Mouse (Mus musculus) intestine, embryonic 16.5 days (tissue): ENCODE data around the gene Lrp5. TPM values are rescaled to one million over a fixed set of nuclear protein-coding genes. Genes with fewer than 3 reads are reported as not detected.
"Not testable (repeated sequence)": the region's sequence is repeated elsewhere in the genome, so short reads cannot be mapped to it uniquely, and the experiment has no call there.

Experiments
- ATAC-seq: fragments of 200-750 bp; cut with Nextera tagmentation; 2 replicates; pipeline ENCODE4 v1.8.0; 2017; ENCODE audit warnings: moderate TSS enrichment, moderate library complexity
- H3K27ac ChIP-seq: fragments of 300-500 bp; sonication (generic); 2 replicates; pipeline ENCODE4 v1.5.1; 2014; ENCODE audit warnings: mild to moderate bottlenecking, low read length
- H3K27me3 ChIP-seq: fragments of 300-500 bp; sonication (generic); replicated peaks from 2 replicates; pipeline ENCODE4 v1.6.1; 2014; ENCODE audit warnings: low read length, control low read depth, mixed read lengths; ENCODE audit not compliant: control insufficient read depth, insufficient read depth
- H3K36me3 ChIP-seq: fragments of 300-500 bp; sonication (generic); 2 replicates; pipeline ENCODE4 v1.6.1; 2014; ENCODE audit warnings: low read length, control low read depth; ENCODE audit not compliant: control insufficient read depth, insufficient read depth
- H3K4me1 ChIP-seq: fragments of 300-500 bp; sonication (generic); 2 replicates; pipeline ENCODE4 v1.6.1; 2014; ENCODE audit warnings: low read length, control low read depth, mixed read lengths; ENCODE audit not compliant: control insufficient read depth, insufficient read depth
- H3K4me2 ChIP-seq: fragments of 300-500 bp; sonication (generic); 2 replicates; pipeline ENCODE4 v1.6.1; 2014; ENCODE audit warnings: low read depth, low read length, control low read depth
- H3K4me3 ChIP-seq: fragments of 300-500 bp; sonication (generic); 2 replicates; pipeline ENCODE4 v1.5.1; 2014; ENCODE audit warnings: mild to moderate bottlenecking, low read length
- H3K9ac ChIP-seq: fragments of 300-500 bp; sonication (generic); 2 replicates; pipeline ENCODE4 v1.6.1; 2014; ENCODE audit warnings: low read depth, low read length
- H3K9me3 ChIP-seq: fragments of 300-500 bp; sonication (generic); 2 replicates; pipeline ENCODE4 v1.6.1; 2016; ENCODE audit warnings: low read length, control low read depth; ENCODE audit not compliant: control insufficient read depth
- WGBS: fragments of 180-500 bp; shearing (Covaris S2); extraction: QIAGEN DNeasy Blood & Tissue Kit; methylation state at CpG from one replicate; pipeline ENCODE4 v1.1.7; 2014; 5-methylcytosine and 5-hydroxymethylcytosine counted together
- polyA plus RNA-seq: library from polyadenylated mRNA; unstranded; fragments of >200 nt; fragmentation: Nextera tagmentation; extraction: Ambion mirVana; gene quantifications from 2 replicates; pipeline ENCODE4 v1.2.1, GENCODE M21; 2015

The Lrp5 gene
- polyA plus RNA-seq, 1 experiment from 2014 or later: 4.4 TPM

DNA sequence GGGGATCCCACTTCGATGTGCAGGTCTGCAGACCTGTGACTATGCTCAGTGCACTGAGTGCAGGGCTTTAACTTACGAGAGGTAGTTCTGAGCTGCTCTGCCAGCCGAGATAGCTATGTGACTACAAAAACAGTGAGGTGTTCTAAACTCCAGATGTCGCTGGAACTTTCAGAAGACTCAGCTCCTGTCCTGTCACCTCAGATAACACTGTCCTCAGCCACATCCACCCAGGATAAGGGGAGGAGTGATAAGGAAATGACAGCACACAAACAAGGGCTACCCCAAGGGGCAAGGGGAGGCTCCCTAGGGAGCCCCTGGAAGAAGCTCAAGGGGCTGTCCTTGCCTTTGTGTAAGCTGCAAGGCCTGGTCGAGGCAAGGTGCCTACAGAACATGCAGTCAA is 96.8 kb downstream of the Lrp5 start:
- peaks cover 34% of the 10 kb centered on the region for H3K36me3 ChIP-seq
- no peak for ATAC-seq

DNA sequence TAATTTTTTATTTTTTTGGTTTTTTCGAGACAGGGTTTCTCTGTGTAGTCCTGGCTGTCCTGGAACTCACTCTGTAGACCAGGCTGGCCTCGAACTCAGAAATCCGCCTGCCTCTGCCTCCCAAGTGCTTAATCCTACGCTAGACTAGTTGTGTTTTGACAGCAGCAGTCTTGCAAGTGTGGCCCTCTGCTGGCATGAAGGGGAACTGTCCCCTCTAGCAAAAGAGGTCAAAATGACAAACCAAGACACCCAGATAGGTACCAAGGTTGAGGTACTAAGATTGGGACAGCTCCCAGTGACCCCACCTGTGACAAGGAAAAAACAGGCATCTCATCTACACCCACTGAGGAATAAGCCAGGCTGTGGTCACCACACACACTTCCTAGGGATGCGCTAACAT is 98.6 kb downstream of the Lrp5 start:
- H3K4me2 ChIP-seq, ATAC-seq, H3K9ac ChIP-seq, H3K4me3 ChIP-seq, H3K27ac ChIP-seq, H3K27me3 ChIP-seq, H3K4me1 ChIP-seq, H3K9me3 ChIP-seq: not testable (repeated sequence)
- H3K36me3 ChIP-seq: peaks cover 25% of the 10 kb centered on the region
- 92% methylated on average over 5 of the region's 5 CpGs for WGBS

More for the DNA sequence above, 96.8 kb downstream of the Lrp5 start:
- H3K9me3 ChIP-seq: no peaks in the 10 kb centered on the region
- H3K4me2 ChIP-seq: no peak overlapping the region
- H3K27ac ChIP-seq: no peak overlapping the region
- H3K27me3 ChIP-seq: no peaks in the 10 kb centered on the region
- no peak overlapping the region for H3K9ac ChIP-seq
- no peak overlapping the region for H3K4me3 ChIP-seq
- 88% methylated on average over 5 of the region's 5 CpGs for WGBS
- no peaks in the 10 kb centered on the region for H3K4me1 ChIP-seq

DNA sequence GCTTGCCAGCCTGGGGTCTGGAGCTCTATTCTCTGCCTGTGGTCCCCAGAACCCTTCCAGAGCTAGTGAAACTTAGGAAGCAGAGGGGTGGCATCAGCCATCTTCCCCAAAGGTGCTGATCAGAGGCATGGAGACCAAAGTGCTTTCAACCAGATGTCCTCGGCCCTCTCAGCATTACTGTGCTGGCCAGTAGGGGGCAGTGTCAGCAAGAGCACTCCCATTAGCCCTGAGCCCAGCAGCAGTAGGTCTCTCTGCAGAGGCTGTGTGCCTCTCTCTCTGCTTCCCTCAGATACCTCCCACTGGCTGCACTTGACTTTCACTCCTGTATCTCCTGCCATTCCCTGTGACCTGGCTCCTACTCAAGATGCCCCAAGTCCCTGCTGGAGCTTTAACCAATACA is 99.8 kb downstream of the Lrp5 start:
- Histone ChIP-seq H3K9me3 (no peaks in the 10 kb centered on the region), H3K27me3 (no peaks in the 10 kb centered on the region), H3K4me1 (no peaks in the 10 kb centered on the region), H3K27ac (no peak overlapping the region), H3K36me3 (peaks cover 23% of the 10 kb centered on the region), H3K9ac (no peak overlapping the region), H3K4me2 (no peak overlapping the region), H3K4me3 (no peak overlapping the region)
- 56% methylated on average over 1 of the region's 1 CpGs for WGBS
- ATAC-seq: peak; percentile 52; the same call in 1 of the 2 replicates

DNA sequence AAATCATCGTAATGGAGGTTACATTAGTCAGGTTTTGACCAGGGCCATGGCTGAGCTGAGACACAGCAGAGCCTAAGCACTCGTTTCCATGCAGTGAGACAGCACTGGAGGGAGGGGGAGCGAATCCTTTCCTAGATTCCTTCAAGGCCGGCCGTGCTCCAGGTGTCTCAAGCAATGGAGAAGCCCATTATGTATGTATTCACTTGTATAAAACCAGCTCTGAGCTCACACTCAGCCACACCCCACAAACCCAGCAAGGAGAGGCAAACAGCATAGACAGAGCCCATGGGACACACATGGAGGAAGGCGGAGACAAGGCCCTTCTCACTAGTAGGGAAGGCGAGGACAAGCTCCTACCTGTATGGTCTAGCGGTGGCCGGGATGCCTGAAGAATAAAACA is 100.3 kb downstream of the Lrp5 start:
- Histone ChIP-seq H3K9ac (no peak overlapping the region), H3K9me3 (no peaks in the 10 kb centered on the region), H3K4me2 (no peak overlapping the region), H3K4me3 (no peak overlapping the region), H3K36me3 (peaks cover 18% of the 10 kb centered on the region; the same call in 1 of the 2 replicates), H3K27ac (no peak overlapping the region), H3K4me1 (no peaks in the 10 kb centered on the region), H3K27me3 (no peaks in the 10 kb centered on the region)
- 91% methylated on average over 9 of the region's 9 CpGs for WGBS
- no peak for ATAC-seq

DNA sequence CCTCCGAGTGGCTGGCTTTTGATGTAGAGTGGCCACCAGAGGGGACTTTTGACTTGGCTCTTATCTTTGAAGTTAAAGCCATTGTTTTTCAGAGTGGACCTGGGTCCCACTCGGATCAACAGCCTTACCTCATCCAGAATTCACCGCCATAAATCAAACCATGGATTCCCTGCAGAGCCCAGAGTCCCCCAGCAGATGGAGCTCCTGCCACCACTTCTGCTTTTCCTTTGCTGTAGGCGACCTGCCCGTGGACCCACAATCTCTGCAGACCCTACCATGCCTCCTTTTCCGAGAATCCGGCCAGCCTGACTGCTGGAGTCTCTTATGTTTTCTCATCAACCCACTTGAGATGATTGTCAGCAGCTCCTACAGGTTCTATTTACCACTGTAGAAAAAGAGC is 105.0 kb downstream of the Lrp5 start:
- no peak overlapping the region for H3K9ac ChIP-seq
- ATAC-seq: no peak
- no peaks in the 10 kb centered on the region for H3K9me3 ChIP-seq
- no peak overlapping the region for H3K4me2 ChIP-seq
- peaks cover 10% of the 10 kb centered on the region; the same call in 1 of the 2 replicates for H3K36me3 ChIP-seq
- H3K27me3 ChIP-seq: no peaks in the 10 kb centered on the region
- H3K4me1 ChIP-seq: peaks cover 19% of the 10 kb centered on the region
- 22% methylated on average over 7 of the region's 7 CpGs for WGBS
- no peak overlapping the region for H3K27ac ChIP-seq
- no peak overlapping the region for H3K4me3 ChIP-seq

DNA sequence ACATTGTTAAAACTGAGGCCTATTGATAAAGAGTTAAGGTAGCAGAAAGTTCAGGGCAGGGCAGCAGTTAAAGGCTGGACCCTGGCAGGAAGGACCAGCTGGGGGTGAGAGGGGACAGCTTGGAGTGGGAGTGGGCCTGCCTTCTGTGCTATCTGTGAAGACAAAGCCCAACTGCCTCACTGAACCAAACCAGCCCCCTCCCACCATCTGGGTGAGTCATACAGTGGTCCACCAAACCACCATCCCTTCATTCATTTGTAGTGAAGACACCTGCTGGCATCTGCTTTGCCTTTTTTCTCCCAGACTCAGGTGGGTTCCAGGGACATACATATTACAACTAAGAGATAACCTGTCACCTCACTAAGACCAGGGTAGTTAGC is 108.5 kb downstream of the Lrp5 start:
- no peak overlapping the region for H3K9ac ChIP-seq
- ATAC-seq: no peak
- H3K27me3 ChIP-seq: no peaks in the 10 kb centered on the region
- H3K27ac ChIP-seq: peak overlapping the region; percentile 74; the same call in 1 of the 2 replicates
- no peaks in the 10 kb centered on the region for H3K9me3 ChIP-seq
- H3K4me1 ChIP-seq: peaks cover 31% of the 10 kb centered on the region
- no peaks in the 10 kb centered on the region for H3K36me3 ChIP-seq
- no peak overlapping the region for H3K4me3 ChIP-seq
- 0 out of 2 replicates have a peak overlapping the region, but pooled peaks have one; percentile 6 for H3K4me2 ChIP-seq

DNA sequence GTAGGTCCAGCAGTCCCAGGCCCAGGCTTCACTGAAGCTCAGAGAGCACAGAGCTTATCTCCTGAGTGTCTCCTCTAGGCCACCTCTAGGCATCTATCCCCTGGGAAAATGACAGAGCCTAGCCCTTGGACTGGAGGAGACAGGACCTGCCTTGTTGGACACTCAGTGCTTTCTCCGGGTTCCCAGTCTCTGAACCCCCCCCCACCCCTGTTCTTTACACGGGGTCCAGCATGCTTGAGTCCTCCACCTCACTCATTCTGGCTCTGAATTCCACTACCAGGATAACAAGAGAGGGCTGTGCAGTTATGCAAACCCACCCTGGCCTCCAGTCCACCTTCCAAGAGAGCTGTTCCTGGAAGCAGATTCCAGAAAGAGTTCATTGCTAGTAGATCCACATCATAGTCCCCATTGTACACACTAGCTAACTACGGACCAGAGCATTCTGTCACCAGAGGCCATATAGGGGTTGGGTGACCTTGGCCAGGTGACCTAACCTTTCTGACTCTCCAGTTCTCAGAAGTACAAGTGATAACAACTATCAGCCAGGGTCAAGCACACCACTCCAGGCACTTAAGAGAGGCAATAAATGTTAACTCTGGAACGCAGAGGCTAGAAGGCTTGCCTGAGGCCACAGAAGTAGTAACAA is 109.0 kb downstream of the Lrp5 start:
- Histone ChIP-seq H3K27ac (peak overlapping the region; percentile 74), H3K36me3 (no peaks in the 10 kb centered on the region), H3K4me2 (0 out of 2 replicates have a peak overlapping the region, but pooled peaks have one; percentile 6), H3K9me3 (no peaks in the 10 kb centered on the region), H3K9ac (no peak overlapping the region), H3K4me3 (no peak overlapping the region), H3K4me1 (peaks cover 31% of the 10 kb centered on the region), H3K27me3 (no peaks in the 10 kb centered on the region)
- ATAC-seq: no peak
- WGBS: 60% methylated on average over 4 of the region's 4 CpGs

DNA sequence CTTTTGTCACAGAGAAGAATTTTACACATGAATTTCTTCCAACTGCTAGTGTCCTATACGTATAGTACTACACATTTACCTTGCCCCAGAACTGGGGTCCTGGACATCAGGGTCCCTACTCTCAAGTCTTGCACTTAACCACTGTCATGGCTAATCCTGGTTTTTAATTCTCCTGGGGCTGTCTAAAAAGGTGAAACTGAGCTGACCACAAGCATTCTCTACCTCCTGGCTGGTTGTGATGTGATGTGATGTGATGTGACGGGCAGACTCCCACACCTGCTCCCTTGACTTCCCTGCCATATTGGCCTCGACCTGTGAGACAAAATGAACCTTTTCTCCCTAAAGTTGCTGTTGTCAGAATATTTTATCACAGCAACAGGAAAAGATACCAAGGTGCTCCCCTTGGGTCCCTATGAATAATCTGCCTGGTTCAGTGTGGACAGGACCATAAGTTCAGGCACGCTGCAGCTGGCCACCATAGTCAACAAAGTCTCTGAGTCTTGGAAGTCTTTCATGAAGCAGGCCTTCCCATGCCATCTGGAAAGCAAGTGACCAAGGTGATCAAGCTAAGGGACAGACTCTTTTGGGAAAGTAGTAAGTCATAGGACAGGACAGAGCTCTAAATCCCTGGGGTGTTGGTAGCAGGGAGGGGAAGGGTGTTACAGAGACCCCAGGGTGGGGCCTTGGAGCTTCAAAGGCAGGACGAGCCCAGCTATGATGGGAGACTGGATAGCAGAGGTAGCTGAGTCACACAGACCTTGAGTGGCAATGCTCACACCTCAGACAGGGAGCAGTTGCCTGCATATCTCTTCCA is 109.7 kb downstream of the Lrp5 start:
- Histone ChIP-seq H3K9ac (no peak overlapping the region), H3K27me3 (no peaks in the 10 kb centered on the region), H3K4me1 (peaks cover 31% of the 10 kb centered on the region), H3K9me3 (no peaks in the 10 kb centered on the region), H3K27ac (peak overlapping the region; percentile 97), H3K4me2 (peak overlapping the region; percentile 46), H3K36me3 (no peaks in the 10 kb centered on the region), H3K4me3 (peak overlapping the region; percentile 70)
- 77% methylated on average over 5 of the region's 5 CpGs for WGBS
- ATAC-seq: no peak

DNA sequence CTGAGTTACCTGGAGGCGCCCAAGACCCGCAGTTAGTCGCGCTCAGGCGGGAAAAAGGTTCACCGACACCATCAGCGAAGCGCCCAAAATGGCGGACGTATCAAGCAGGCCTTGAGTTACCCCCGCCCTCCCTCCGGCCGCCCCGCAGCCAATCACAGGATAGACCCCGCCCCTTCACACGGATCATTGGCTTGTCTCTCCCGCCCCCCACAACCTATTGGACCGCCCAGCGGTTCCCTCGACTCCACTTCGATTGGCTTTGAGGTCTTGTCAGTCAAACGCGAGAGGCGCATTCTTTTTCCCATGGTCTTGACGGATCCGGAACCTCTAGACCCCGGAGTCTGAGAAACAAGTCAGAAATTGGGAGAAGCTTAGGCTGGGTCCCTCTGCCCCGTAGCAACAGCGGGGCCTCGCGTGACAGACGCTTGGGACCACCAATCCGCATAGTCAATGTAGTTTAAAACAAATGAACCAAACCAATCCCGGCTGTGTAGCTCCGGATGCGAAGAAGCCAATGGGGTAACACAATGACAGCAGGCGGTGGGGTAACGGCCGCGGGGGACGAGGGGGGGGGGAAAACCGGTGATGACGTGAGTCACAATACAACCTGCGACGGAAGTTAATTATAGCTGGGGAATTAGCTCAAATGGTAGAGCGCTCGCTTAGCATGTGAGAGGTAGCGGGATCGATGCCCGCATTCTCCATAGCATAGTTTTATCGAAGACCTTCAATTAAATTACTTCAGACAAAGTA is 110.6 kb downstream of the Lrp5 start, which contains the start of gene Ppp6r3:
TSS of gene Ppp6r3 (minus strand) at position 118 of the 753 bp plus-strand sequence.
- Histone ChIP-seq H3K4me3 (peak within 1 kb of the TSS; percentile 70), H3K36me3 (no peaks in the 10 kb centered on the region), H3K9me3 (no peaks in the 10 kb centered on the region), H3K27ac (peak within 1 kb of the TSS; percentile 97), H3K9ac (peak within 1 kb of the TSS; percentile 92), H3K4me2 (peak within 1 kb of the TSS; percentile 56), H3K4me1 (peaks cover 31% of the 10 kb centered on the region), H3K27me3 (no peaks in the 10 kb centered on the region)
- under 1% methylated on average over 47 of the region's 51 CpGs for WGBS
- ATAC-seq: peak; percentile 96
